Mouse (Mus musculus) MEL (cell line): Measurements from ENCODE around the gene Klhl12. TPM values are rescaled to one million over a fixed set of nuclear protein-coding genes. Genes with fewer than 3 reads are reported as not detected.

ENCODE experiments used
- DNase-seq: peaks from one replicate; pipeline ENCODE4 v3.0.0; 2011; ENCODE audit warnings: low read depth, low spot score
- H3K27ac ChIP-seq: 2 replicates; pipeline ENCODE4 v1.5.1; 2012; ENCODE audit warnings: low read depth, mild to moderate bottlenecking, control low read depth, low read length, moderate library complexity; ENCODE audit not compliant: control insufficient read depth
- H3K27me3 ChIP-seq, 2 experiments: fragments of 150-350 bp in 1 of 2; sonication (generic) in 1 of 2; 2 replicates each; pipeline ENCODE4 v1.6.1; 2012; ENCODE audit warnings: low read length in 2 of 2, mild to moderate bottlenecking in 2 of 2, improper control_type of control experiment in 1 of 2, moderate library complexity in 1 of 2; ENCODE audit not compliant: insufficient read depth in 2 of 2, control insufficient read depth in 1 of 2
- H3K36me3 ChIP-seq, 2 experiments: 2 replicates each; pipeline ENCODE4 v1.6.1; 2012 to 2014; ENCODE audit warnings: low read length in 2 of 2, improper control_type of control experiment in 1 of 2, inconsistent platforms in 1 of 2, mild to moderate bottlenecking in 1 of 2; ENCODE audit not compliant: insufficient read depth in 2 of 2, control insufficient read depth in 1 of 2
- H3K4me1 ChIP-seq, 2 experiments: fragments of 150-350 bp in 1 of 2; sonication (generic) in 1 of 2; 2 replicates each; pipeline ENCODE4 v1.6.1; 2012; ENCODE audit warnings: low read length in 2 of 2, improper control_type of control experiment in 1 of 2, mild to moderate bottlenecking in 1 of 2; ENCODE audit not compliant: insufficient read depth in 2 of 2, control insufficient read depth in 1 of 2
- H3K4me3 ChIP-seq, 2 experiments: fragments of 150-350 bp in 1 of 2; sonication (generic) in 1 of 2; 2 replicates each; pipeline ENCODE4 v1.5.1; 2012; ENCODE audit warnings: low read depth in 2 of 2, low read length in 2 of 2, mild to moderate bottlenecking in 2 of 2, moderate library complexity in 2 of 2, control low read depth in 1 of 2, improper control_type of control experiment in 1 of 2; ENCODE audit not compliant: control insufficient read depth in 1 of 2, insufficient read depth in 1 of 2
- H3K79me2 ChIP-seq: 2 replicates; pipeline ENCODE4 v1.6.1; 2012; ENCODE audit warnings: mild to moderate bottlenecking, low read length, moderate library complexity; ENCODE audit not compliant: control insufficient read depth, poor library complexity, insufficient read depth
- H3K9ac ChIP-seq: 2 replicates; pipeline ENCODE4 v1.6.1; 2012; ENCODE audit warnings: low read depth, mild to moderate bottlenecking, control low read depth, low read length, moderate library complexity; ENCODE audit not compliant: control insufficient read depth, poor library complexity, severe bottlenecking
- H3K9me3 ChIP-seq: fragments of 150-350 bp; sonication (generic); replicated peaks from 2 replicates; pipeline ENCODE4 v1.6.1; 2012; ENCODE audit warnings: mild to moderate bottlenecking, low read length, improper control_type of control experiment, moderate library complexity; ENCODE audit not compliant: insufficient read depth
- BHLHE40 ChIP-seq: IDR thresholded peaks from 2 replicates; pipeline ENCODE4 v1.6.1; 2012; ENCODE audit warnings: low read depth, mild to moderate bottlenecking, inconsistent platforms, low read length, improper control_type of control experiment, borderline replicate concordance
- CHD1 ChIP-seq: IDR thresholded peaks from 2 replicates; pipeline ENCODE4 v1.6.1; 2012; ENCODE audit warnings: low read depth, mild to moderate bottlenecking, inconsistent platforms, low read length, improper control_type of control experiment
- GABPA ChIP-seq: IDR thresholded peaks from 2 replicates; pipeline ENCODE4 v1.6.1; 2012; ENCODE audit warnings: low read depth, mild to moderate bottlenecking, inconsistent platforms, low read length, improper control_type of control experiment, moderate library complexity
- JUND ChIP-seq: IDR thresholded peaks from 2 replicates; pipeline ENCODE4 v1.6.1; 2011; ENCODE audit warnings: low read depth, mild to moderate bottlenecking, improper control_type of control experiment, low read length
- MAZ ChIP-seq: IDR thresholded peaks from 2 replicates; pipeline ENCODE4 v1.6.1; 2012; ENCODE audit warnings: low read depth, mild to moderate bottlenecking, inconsistent platforms, low read length, improper control_type of control experiment
- MYC ChIP-seq: IDR thresholded peaks from 2 replicates; pipeline ENCODE4 v1.6.1; 2011; ENCODE audit warnings: low read depth, mild to moderate bottlenecking, low read length, improper control_type of control experiment, moderate library complexity
- NRF1 ChIP-seq: IDR thresholded peaks from 2 replicates; pipeline ENCODE4 v1.6.1; 2014; ENCODE audit warnings: low read depth, mild to moderate bottlenecking, inconsistent platforms, low read length, improper control_type of control experiment, moderate library complexity; ENCODE audit not compliant: poor library complexity, insufficient read depth, severe bottlenecking
- POLR2AphosphoS2 ChIP-seq: IDR thresholded peaks from 2 replicates; pipeline ENCODE4 v1.6.1; 2011; ENCODE audit warnings: low read length, improper control_type of control experiment
- POLR2AphosphoS5 ChIP-seq: IDR thresholded peaks from 2 replicates; pipeline ENCODE4 v1.6.1; 2012; ENCODE audit warnings: low read depth, borderline replicate concordance, mild to moderate bottlenecking, inconsistent platforms, low read length, moderate library complexity, mixed read lengths
- SIN3A ChIP-seq: IDR thresholded peaks from 2 replicates; pipeline ENCODE4 v1.6.1; 2012; ENCODE audit warnings: low read length, improper control_type of control experiment, inconsistent platforms
- SMC3 ChIP-seq: IDR thresholded peaks from 2 replicates; pipeline ENCODE4 v1.6.1; 2011; ENCODE audit warnings: low read depth, low read length, improper control_type of control experiment
- TBP ChIP-seq: IDR thresholded peaks from 2 replicates; pipeline ENCODE4 v1.8.0; 2011; ENCODE audit warnings: low read depth, low read length, improper control_type of control experiment
- UBTF ChIP-seq: IDR thresholded peaks from 2 replicates; pipeline ENCODE4 v1.6.1; 2012; ENCODE audit warnings: low read depth, mild to moderate bottlenecking, inconsistent platforms, low read length, improper control_type of control experiment, moderate library complexity, borderline replicate concordance; ENCODE audit not compliant: insufficient read depth
- USF2 ChIP-seq, 2 experiments: IDR thresholded peaks; 2 replicates each; pipeline ENCODE4 v1.6.1; 2011 to 2012; ENCODE audit warnings: improper control_type of control experiment in 2 of 2, low read length in 2 of 2, borderline replicate concordance in 1 of 2, inconsistent platforms in 1 of 2, low read depth in 1 of 2, mild to moderate bottlenecking in 1 of 2; ENCODE audit not compliant: insufficient read depth in 1 of 2
- ZKSCAN1 ChIP-seq: IDR thresholded peaks from 2 replicates; pipeline ENCODE4 v1.6.1; 2012; ENCODE audit warnings: low read depth, mild to moderate bottlenecking, inconsistent platforms, low read length, improper control_type of control experiment, moderate library complexity
- ZMIZ1 ChIP-seq: IDR thresholded peaks from 2 replicates; pipeline ENCODE4 v1.6.1; 2012; ENCODE audit warnings: low read depth, mild to moderate bottlenecking, inconsistent platforms, low read length, improper control_type of control experiment, moderate library complexity
- ZNF384 ChIP-seq: IDR thresholded peaks from 2 replicates; pipeline ENCODE4 v1.6.1; 2012; ENCODE audit warnings: low read depth, mild to moderate bottlenecking, inconsistent platforms, low read length, improper control_type of control experiment
- polyA plus RNA-seq, 2 experiments: library from polyadenylated mRNA; stranded (reverse) in 1 of 2; unstranded in 1 of 2; fragments of >175 nt in 1 of 2; fragments of >200 nt in 1 of 2; gene quantifications; 2 replicates each; pipeline versions ENCODE4 v1.2.1 to v1.2.4; 2012; ENCODE audit warnings: low replicate concordance in 2 of 2, low read depth in 1 of 2; ENCODE audit not compliant: insufficient read length in 2 of 2, insufficient read depth in 1 of 2, missing spikeins in 1 of 2
- total RNA-seq: library from RNA; depleted of rRNA; stranded (reverse); fragments of 300-350 nt; gene quantifications from 2 replicates; pipeline ENCODE4 v1.2.3, GENCODE M21; 2012

The Klhl12 gene
- total and polyA plus RNA-seq, 3 experiments, result 20.8 to 26.4 TPM; not detected in 1

DNA sequence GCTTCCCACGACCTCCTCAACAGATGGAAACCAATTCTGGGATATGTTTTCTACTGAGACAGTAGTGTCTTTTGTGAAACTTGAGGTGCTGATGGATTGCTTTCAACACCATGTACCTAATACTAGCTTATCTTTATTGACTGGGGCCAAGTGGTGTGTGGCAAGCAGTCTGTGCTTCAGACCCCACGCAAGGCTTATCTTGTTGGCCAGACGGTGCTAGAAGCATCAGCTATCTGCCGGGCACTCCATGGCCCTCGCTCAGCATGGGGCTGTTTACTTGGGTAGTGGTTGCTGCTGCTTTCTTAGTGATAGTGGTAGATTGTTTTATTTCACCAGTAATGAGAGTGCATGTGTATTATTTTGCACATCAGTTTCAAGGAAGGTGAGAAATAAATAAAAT is 29.0 kb upstream of the Klhl12 start (continued):
- TF ChIP-seq UBTF (peak; percentile 97), BHLHE40 (peak; percentile 72)

DNA sequence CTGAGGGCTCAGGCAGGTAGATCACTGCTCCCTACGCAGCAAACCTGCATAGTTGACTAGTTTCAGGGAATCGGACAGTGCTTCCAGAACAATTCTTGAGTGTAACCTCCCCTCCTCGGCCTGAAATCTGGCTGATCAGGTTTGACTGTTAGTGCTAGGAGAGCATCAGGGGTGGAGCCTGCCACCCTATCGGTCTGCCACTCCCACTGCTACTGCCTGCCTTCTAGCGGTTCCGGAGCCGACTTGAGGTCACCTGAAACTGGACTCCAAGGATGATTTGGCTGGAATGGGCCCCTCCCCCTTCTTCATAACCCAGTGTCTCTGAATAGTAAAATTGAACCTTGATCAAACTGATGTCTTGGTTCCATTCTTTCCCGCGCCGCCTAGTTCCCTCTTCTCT is 22.3 kb upstream of the Klhl12 start:
- Histone ChIP-seq H3K4me1 (0 out of 4 replicates have a peak, but pooled peaks cover 0 to 2% of the 10 kb centered on the region in 2 experiments), H3K4me3 (no peak overlapping the region), H3K79me2 (no peaks in the 10 kb centered on the region), H3K9ac (no peak overlapping the region), H3K27ac (no peak overlapping the region), H3K9me3 (no peaks in the 10 kb centered on the region), H3K27me3 (no peaks in the 10 kb centered on the region), H3K36me3 (peaks cover 2 to 20% of the 10 kb centered on the region in 2 experiments)
- no peak for DNase-seq
- TF ChIP-seq SIN3A, result no peak
- no peak for TF ChIP-seq SMC3
- no peak for TF ChIP-seq POLR2AphosphoS5
- no peak for TF ChIP-seq ZNF384
- TF ChIP-seq CHD1, result no peak
- no peak for TF ChIP-seq ZMIZ1
- no peak for TF ChIP-seq ZKSCAN1
- TF ChIP-seq GABPA, result no peak
- TF ChIP-seq TBP, result no peak

DNA sequence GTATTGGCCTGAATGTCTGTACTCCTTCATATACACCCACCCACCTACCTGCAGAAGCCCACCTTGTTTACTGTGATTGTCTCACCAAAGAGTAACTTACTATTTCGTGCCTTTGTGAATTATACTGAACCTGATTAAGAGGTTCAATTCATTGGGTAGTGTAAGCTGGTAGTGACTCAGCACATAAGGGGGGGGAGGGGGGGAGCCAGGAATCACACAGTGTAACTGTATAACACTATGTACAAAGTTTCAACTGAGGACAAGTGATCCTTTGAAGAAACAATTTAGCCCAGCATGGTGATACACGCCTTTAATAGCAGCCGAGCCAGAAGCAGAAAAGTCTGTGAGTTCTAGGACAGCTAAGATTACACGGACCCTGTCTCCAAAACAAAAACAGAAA is 21.9 kb upstream of the Klhl12 start:
- 0 out of 4 replicates have a peak, but pooled peaks cover 0 to 2% of the 10 kb centered on the region in 2 experiments for H3K4me1 ChIP-seq
- no peak overlapping the region for H3K9ac ChIP-seq
- H3K27me3 ChIP-seq, result no peaks in the 10 kb centered on the region
- H3K4me3 ChIP-seq, result no peak overlapping the region
- no peaks in the 10 kb centered on the region for H3K79me2 ChIP-seq
- no peak overlapping the region for H3K27ac ChIP-seq
- TF ChIP-seq TBP (no peak), POLR2AphosphoS2 (no peak), NRF1 (no peak), MYC (no peak), USF2 (IDR thresholded peaks at IDR 0.05; ENCODE audit: borderline replicate concordance in 1 of 2, insufficient read depth in 1 of 2, low read depth in 1 of 2, low read length in 2 of 2) (no peak), SIN3A (no peak), CHD1 (no peak), MAZ (no peak), BHLHE40 (no peak), JUND (no peak)
- peaks cover 2 to 17% of the 10 kb centered on the region in 2 experiments for H3K36me3 ChIP-seq
- H3K9me3 ChIP-seq, result no peaks in the 10 kb centered on the region
- no peak for DNase-seq
